Mouse (Mus musculus): ENCODE measurements around the gene Dchs2. TPM values are rescaled to one million over a fixed set of nuclear protein-coding genes. Genes with fewer than 3 reads are reported as not detected.

Dchs2 gene
- polyA plus RNA-seq, 1 experiment from 2014 or later, result 0.23 TPM

DNA sequence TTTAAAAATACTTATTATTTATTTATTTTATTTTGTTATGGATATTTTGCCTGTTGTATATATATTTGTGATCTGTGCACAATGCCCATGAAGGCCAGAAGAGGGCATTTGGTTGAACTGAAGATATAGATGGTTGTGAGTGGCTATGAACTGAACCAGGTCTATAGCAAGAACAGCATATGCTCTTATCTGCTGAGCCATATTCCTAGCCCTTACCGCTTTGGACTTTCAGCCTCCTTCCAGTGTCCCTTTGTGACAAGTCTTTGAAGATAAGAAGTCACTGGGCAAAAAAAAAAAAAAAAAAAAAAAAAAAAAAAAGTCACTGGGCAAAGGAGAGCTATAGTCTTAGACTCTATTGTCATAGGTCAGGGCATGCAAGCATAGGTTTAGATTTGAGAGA lies 163.2 kb downstream of the Dchs2 start:
- H3K9ac ChIP-seq, result no peak overlapping the region
- no peaks in the 10 kb centered on the region for H3K4me1 ChIP-seq
- no peaks in the 10 kb centered on the region for H3K9me3 ChIP-seq
- H3K4me3 ChIP-seq, result no peak overlapping the region
- H3K36me3 ChIP-seq, result no peaks in the 10 kb centered on the region
- no peak overlapping the region for H3K27ac ChIP-seq (replicated peaks)
- H3K27me3 ChIP-seq (replicated peaks), result 0 out of 2 replicates have a peak, but pooled peaks cover 3% of the 10 kb centered on the region
- no peak overlapping the region for H3K4me2 ChIP-seq
- no peak for ATAC-seq (ENCODE audit: extremely low read depth, insufficient number of reproducible peaks, low FRiP score, low TSS enrichment)
- WGBS, result 58% methylated on average over 1 of the region's 1 CpGs

DNA sequence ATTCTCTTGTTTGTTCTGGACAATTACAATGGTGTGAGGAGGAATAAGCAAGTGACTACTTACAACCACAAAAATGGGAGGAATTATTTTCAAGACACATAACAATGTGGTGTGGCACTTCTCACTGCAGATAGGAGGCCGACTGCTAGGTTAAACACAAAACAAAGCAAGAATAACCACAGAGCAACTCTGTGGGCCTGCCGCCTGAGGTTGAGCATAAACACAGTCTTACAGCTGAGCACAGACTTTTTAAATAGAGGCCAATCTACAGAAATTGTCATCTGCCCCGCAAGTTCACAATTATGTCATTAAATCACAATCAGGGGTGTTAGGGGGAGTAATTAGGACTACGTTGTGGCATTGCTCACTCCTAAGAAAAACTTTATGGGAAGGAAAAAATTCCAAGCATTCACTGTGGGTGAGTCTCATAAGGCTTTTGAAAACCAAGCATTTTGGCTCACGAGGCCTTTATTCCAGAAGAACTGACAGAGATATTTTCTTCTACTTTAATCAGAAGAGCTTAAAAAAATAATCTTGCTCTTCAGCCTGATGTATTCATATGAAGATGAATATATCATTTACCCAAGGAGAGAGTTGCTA lies 172.1 kb downstream of the Dchs2 start:
- 50% methylated on average over 5 of the region's 5 CpGs for WGBS
- Histone ChIP-seq H3K27me3 (replicated peaks) (no peaks in the 10 kb centered on the region), H3K9ac (no peak overlapping the region), H3K4me3 (no peak overlapping the region), H3K4me1 (no peaks in the 10 kb centered on the region; the same call in 1 of the 2 replicates), H3K36me3 (no peaks in the 10 kb centered on the region), H3K27ac (replicated peaks) (no peak overlapping the region), H3K4me2 (no peak overlapping the region), H3K9me3 (no peaks in the 10 kb centered on the region)
- ATAC-seq (ENCODE audit: extremely low read depth, insufficient number of reproducible peaks, low FRiP score, low TSS enrichment), result no peak

DNA sequence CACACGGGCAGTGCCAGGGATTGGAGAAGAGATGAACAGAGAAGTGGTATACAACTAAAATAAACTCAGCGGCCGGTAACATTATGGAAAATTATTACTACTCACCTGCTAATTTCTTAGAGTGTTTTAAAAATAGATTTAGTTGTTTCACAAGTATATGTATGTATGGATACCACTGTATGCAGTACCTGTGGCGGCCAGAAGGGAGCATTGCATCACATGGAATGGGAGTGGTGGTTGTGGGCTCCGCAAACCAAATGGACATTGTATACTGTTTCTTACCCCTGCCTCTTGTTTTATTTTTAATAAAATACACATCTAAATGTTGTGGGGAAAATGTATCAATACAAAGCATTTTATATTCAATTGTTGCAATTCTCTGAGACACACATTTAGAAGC lies 176.1 kb downstream of the Dchs2 start:
- Histone ChIP-seq H3K9me3 (no peaks in the 10 kb centered on the region), H3K27ac (replicated peaks) (no peak overlapping the region), H3K4me1 (no peaks in the 10 kb centered on the region; the same call in 1 of the 2 replicates), H3K27me3 (replicated peaks) (no peaks in the 10 kb centered on the region), H3K4me2 (no peak overlapping the region), H3K36me3 (no peaks in the 10 kb centered on the region), H3K9ac (no peak overlapping the region), H3K4me3 (no peak overlapping the region)
- no peak for ATAC-seq (ENCODE audit: extremely low read depth, insufficient number of reproducible peaks, low FRiP score, low TSS enrichment)
- 67% methylated on average over 5 of the region's 5 CpGs for WGBS

DNA sequence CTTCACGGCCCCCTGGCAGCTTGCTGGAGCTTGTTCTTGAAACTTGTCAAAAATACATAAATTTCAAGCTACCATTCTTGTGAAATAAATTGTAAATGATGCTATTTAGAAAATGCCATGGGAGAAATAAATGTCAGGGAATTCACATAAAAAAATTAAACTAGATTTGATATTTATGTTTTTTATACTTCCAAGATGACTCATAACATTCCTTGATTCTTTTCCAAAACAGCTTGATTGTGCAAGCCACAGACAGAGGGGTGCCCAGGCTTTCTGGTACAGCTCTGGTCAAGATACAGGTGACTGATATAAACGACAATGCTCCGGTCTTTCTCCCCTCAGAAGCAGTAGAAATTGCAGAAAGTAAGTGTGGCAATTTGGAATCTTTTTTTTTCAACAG lies 218.2 kb downstream of the Dchs2 start:
- ATAC-seq (ENCODE audit: extremely low read depth, insufficient number of reproducible peaks, low FRiP score, low TSS enrichment), result no peak
- H3K4me3 ChIP-seq, result no peak overlapping the region
- no peaks in the 10 kb centered on the region for H3K9me3 ChIP-seq
- H3K9ac ChIP-seq, result no peak overlapping the region
- H3K27ac ChIP-seq (replicated peaks), result no peak overlapping the region
- no peaks in the 10 kb centered on the region for H3K36me3 ChIP-seq
- no peaks in the 10 kb centered on the region for H3K27me3 ChIP-seq (replicated peaks)
- no peaks in the 10 kb centered on the region for H3K4me1 ChIP-seq
- no peak overlapping the region for H3K4me2 ChIP-seq
- WGBS, result 70% methylated on average over 3 of the region's 3 CpGs

DNA sequence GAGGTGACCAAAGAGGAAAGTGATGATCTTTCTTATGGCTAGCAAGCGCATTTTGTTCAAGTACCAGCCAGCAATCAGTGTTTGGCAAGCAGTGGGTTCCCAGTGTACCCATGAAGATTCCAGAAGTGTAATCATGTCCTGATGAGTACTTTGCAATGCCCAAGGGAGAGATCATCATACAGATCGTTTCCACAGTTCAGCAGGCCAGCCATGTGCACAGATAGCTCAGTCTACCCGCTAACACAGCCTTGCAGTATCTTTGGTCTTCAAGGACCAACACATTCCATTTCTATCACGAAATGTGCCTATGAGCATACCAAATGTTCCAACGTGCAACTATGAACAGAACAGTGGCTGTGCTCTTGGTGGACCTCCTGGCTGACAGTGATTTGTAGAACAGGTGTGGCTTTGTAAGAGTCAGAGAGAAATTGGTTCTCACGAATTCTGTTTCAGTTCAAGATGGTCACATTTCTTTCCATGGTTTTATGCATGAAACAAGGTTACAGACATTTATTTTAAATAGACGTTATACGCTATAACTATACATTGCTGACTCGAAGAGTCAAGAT lies 240.8 kb downstream of the Dchs2 start:
- H3K9me3 ChIP-seq, result no peaks in the 10 kb centered on the region
- H3K27ac ChIP-seq (replicated peaks), result 0 out of 2 replicates have a peak overlapping the region, but pooled peaks have one; percentile 9
- no peak overlapping the region for H3K9ac ChIP-seq
- H3K4me3 ChIP-seq, result no peak overlapping the region
- H3K4me2 ChIP-seq, result no peak overlapping the region
- no peaks in the 10 kb centered on the region for H3K27me3 ChIP-seq (replicated peaks)
- ATAC-seq (ENCODE audit: extremely low read depth, insufficient number of reproducible peaks, low FRiP score, low TSS enrichment), result no peak
- H3K36me3 ChIP-seq, result no peaks in the 10 kb centered on the region
- WGBS, result 63% methylated on average over 9 of the region's 9 CpGs
- peaks cover 11% of the 10 kb centered on the region; the same call in 1 of the 2 replicates for H3K4me1 ChIP-seq

DNA sequence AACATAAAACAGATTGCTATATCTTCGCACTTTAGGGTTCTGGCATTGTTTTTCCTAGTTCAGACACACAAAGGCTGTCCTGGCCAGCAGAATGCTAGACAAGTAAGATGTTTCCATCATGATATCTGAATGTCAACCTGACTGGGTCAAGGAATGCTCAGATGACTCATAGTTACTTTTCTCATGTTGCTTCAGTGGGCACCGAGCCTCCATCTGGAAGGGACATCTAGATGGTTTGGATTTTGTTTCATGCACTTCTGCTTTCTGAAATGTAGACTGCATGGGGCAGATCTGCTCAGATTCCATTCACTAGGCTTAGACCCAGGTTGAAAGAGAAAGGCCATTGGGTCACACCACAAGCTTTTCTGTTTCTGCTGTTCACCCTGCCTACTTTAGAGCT lies 242.1 kb downstream of the Dchs2 start:
- Histone ChIP-seq H3K27me3 (replicated peaks) (no peaks in the 10 kb centered on the region), H3K36me3 (no peaks in the 10 kb centered on the region), H3K4me2 (no peak overlapping the region), H3K9me3 (no peaks in the 10 kb centered on the region), H3K4me3 (no peak overlapping the region), H3K27ac (replicated peaks) (no peak overlapping the region), H3K9ac (no peak overlapping the region), H3K4me1 (peaks cover 15% of the 10 kb centered on the region; the same call in 1 of the 2 replicates)
- WGBS, result 80% methylated on average over 2 of the region's 2 CpGs
- no peak for ATAC-seq (ENCODE audit: extremely low read depth, insufficient number of reproducible peaks, low FRiP score, low TSS enrichment)

DNA sequence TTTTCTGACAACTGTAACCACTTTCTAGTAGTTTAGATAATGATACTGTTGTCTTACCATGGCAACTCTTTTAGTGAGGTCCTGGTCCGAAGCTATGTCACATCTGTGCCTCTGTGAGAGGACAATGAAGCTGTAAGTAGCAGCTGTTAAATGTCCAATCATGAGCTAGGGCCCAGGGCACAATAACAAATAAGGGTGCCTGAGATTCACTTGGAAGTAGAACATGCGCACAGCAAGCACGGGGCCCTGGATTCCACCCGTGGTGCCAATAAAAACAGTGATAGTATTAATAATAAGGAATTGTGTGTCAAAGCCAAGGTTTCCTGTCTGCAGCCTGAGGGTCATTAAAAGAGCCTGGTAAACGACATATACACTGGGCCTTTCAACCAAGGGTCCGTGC lies 246.6 kb downstream of the Dchs2 start:
- Histone ChIP-seq H3K4me2 (no peak overlapping the region), H3K9ac (no peak overlapping the region), H3K4me3 (no peak overlapping the region), H3K27ac (replicated peaks) (peak overlapping the region; percentile 43), H3K9me3 (peaks cover 13% of the 10 kb centered on the region), H3K27me3 (replicated peaks) (no peaks in the 10 kb centered on the region), H3K4me1 (peaks cover 9% of the 10 kb centered on the region; the same call in 1 of the 2 replicates), H3K36me3 (no peaks in the 10 kb centered on the region)
- no peak for ATAC-seq (ENCODE audit: extremely low read depth, insufficient number of reproducible peaks, low FRiP score, low TSS enrichment)
- WGBS, result 55% methylated on average over 6 of the region's 6 CpGs

DNA sequence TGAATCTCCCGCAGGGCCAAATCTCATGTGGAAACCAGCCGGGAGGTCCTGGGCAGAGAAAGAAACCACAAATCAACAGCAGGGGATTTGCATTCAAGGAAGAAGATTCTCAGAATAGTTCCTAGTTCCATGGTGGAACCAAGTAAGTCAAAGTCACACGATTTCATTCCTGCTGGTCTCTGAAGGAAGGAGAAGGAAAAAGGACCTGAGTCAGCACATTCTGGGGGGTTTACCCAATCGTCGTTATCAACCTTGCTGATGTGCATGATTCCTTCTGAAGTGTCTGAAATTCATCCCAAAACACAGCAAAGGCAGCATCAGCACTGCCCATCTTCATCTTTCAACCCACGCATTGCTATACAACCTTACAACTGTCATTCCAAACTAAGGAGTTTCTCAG lies 249.1 kb downstream of the Dchs2 start:
- Histone ChIP-seq H3K27ac (replicated peaks) (no peak overlapping the region), H3K36me3 (no peaks in the 10 kb centered on the region), H3K4me3 (no peak overlapping the region), H3K4me1 (peaks cover 5% of the 10 kb centered on the region; the same call in 1 of the 2 replicates), H3K9me3 (peaks cover 13% of the 10 kb centered on the region), H3K9ac (no peak overlapping the region), H3K4me2 (no peak overlapping the region), H3K27me3 (replicated peaks) (no peaks in the 10 kb centered on the region)
- 85% methylated on average over 6 of the region's 6 CpGs for WGBS
- no peak for ATAC-seq (ENCODE audit: extremely low read depth, insufficient number of reproducible peaks, low FRiP score, low TSS enrichment)

Other genes starting within 250 kb of the Dchs2 start
- 0.12 and 0.28 TPM in 2 replicates for gene Lrat, start 224.0 kb upstream of the Dchs2 start, polyA plus RNA-seq (2015; fragmentation: Nextera tagmentation; extraction: Ambion mirVana)
- gene Fgg, start 120.2 kb upstream of the Dchs2 start, polyA plus RNA-seq (2015; fragmentation: Nextera tagmentation; extraction: Ambion mirVana), result 2.9 and 9.8 TPM in 2 replicates
- gene Fga, start 101.9 kb upstream of the Dchs2 start, polyA plus RNA-seq (2015; fragmentation: Nextera tagmentation; extraction: Ambion mirVana), result 1.4 and 8.7 TPM in 2 replicates
- gene Fgb, start 78.1 kb upstream of the Dchs2 start, polyA plus RNA-seq (2015; fragmentation: Nextera tagmentation; extraction: Ambion mirVana), result 0.82 and 5.8 TPM in 2 replicates
- gene Plrg1, start 72.4 kb upstream of the Dchs2 start, polyA plus RNA-seq (2015; fragmentation: Nextera tagmentation; extraction: Ambion mirVana), result 56.5 and 68.0 TPM in 2 replicates

Data from heart, embryonic 13.5 days (tissue).